Mouse (Mus musculus) kidney, postnatal 25 days (tissue): ENCODE data around the gene Hoxd8.

Experiments used
- DNase-seq, 2 experiments: peaks; one replicate each; pipeline ENCODE4 v3.0.0; 2021; ENCODE audit warnings: mixed read lengths in 2 of 2

The Hoxd8 gene

GRCm38 (mm10) chr2:74753175-74753523 lies 48.7 kb downstream of the Hoxd8 start:
- no peak for DNase-seq

GRCm38 (mm10) chr2:74753711-74754110 lies 49.3 kb downstream of the Hoxd8 start:
- DNase-seq = no peak
